Mouse (Mus musculus) neural tube, embryonic 11.5 days (tissue): ENCODE measurements around the gene B4galnt2. TPM values are rescaled to one million over a fixed set of nuclear protein-coding genes. Genes with fewer than 3 reads are reported as not detected.

ENCODE experiments used
- ATAC-seq: fragments of 200-750 bp; cut with Nextera tagmentation; 2 replicates; pipeline ENCODE4 v1.8.0; 2017; ENCODE audit warnings: moderate number of reproducible peaks, mild to moderate bottlenecking, moderate TSS enrichment, moderate library complexity; ENCODE audit not compliant: insufficient read depth, low FRiP score, low TSS enrichment
- DNase-seq: peaks from one replicate; pipeline ENCODE4 v3.0.0-alpha.2; 2015; ENCODE audit warnings: low spot score
- H3K27ac ChIP-seq: fragments of 300-500 bp; sonication (generic); 2 replicates; pipeline ENCODE4 v1.5.1; 2014; ENCODE audit warnings: low read depth, mild to moderate bottlenecking, low read length
- H3K27me3 ChIP-seq: fragments of 300-500 bp; sonication (generic); 2 replicates; pipeline ENCODE4 v1.6.1; 2014; ENCODE audit warnings: mild to moderate bottlenecking, low read length, mixed read lengths; ENCODE audit not compliant: control insufficient read depth, insufficient read depth
- H3K36me3 ChIP-seq: fragments of 300-500 bp; sonication (generic); 2 replicates; pipeline ENCODE4 v1.6.1; 2014; ENCODE audit warnings: mild to moderate bottlenecking, low read length, moderate library complexity, mixed read lengths; ENCODE audit not compliant: control insufficient read depth, insufficient read depth
- H3K4me1 ChIP-seq: fragments of 300-500 bp; sonication (generic); 2 replicates; pipeline ENCODE4 v1.6.1; 2014; ENCODE audit warnings: low read length, mixed read lengths; ENCODE audit not compliant: control insufficient read depth, insufficient read depth
- H3K4me2 ChIP-seq: fragments of 300-500 bp; sonication (generic); 2 replicates; pipeline ENCODE4 v1.6.1; 2014; ENCODE audit warnings: low read depth, mild to moderate bottlenecking, moderate library complexity
- H3K4me3 ChIP-seq: fragments of 300-500 bp; sonication (generic); 2 replicates; pipeline ENCODE4 v1.5.1; 2014; ENCODE audit warnings: low read depth, low read length
- H3K9ac ChIP-seq: fragments of 300-500 bp; sonication (generic); 2 replicates; pipeline ENCODE4 v1.6.1; 2014; ENCODE audit warnings: mild to moderate bottlenecking, low read length
- H3K9me3 ChIP-seq: fragments of 300-500 bp; sonication (generic); 2 replicates; pipeline ENCODE4 v1.6.1; 2016; ENCODE audit warnings: low read length; ENCODE audit not compliant: control insufficient read depth
- WGBS: fragments of 180-500 bp; shearing (Covaris S2); extraction: QIAGEN DNeasy Blood & Tissue Kit; methylation state at CpG from one replicate; pipeline ENCODE4 v1.1.7; 2014; 5-methylcytosine and 5-hydroxymethylcytosine counted together
- polyA plus RNA-seq: library from polyadenylated mRNA; unstranded; fragments of >200 nt; fragmentation: Nextera tagmentation; extraction: Ambion mirVana; gene quantifications from 2 replicates; pipeline ENCODE4 v1.2.1, GENCODE M21; 2014

The B4galnt2 gene
- polyA plus RNA-seq, 1 experiment from 2014 or later = not detected

DNA sequence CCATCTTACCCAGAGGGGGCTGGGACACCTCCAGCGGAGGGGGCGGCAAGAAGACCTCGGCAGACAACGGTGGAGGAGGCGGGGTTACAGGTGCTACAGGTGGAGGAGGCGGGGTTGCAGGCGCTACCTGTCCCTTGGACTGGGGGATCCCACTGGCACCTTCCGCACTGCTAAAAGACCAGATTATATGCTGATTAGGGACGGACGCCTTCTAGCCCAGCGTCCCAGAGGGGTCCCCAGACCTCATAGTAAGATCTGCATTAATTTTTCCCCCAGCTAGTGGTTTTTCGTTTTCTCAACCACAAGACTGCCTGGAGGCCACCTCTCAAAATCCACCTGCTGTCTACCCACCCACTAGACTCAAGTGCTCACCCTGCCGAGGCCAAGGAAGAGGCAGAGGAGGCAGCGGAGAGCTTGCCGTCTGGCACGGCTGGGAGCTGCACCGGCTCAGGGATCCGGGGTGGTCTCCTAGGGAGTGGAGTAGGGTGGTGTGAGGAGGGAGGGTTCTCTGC is 81.0 kb downstream of the B4galnt2 start:
- no peak overlapping the region for H3K27ac ChIP-seq
- peaks cover 4% of the 10 kb centered on the region for H3K4me1 ChIP-seq
- WGBS = 4% methylated on average over 18 of the region's 18 CpGs
- peaks cover 76% of the 10 kb centered on the region for H3K27me3 ChIP-seq
- no peaks in the 10 kb centered on the region for H3K9me3 ChIP-seq
- no peak for DNase-seq
- no peak for ATAC-seq
- no peaks in the 10 kb centered on the region for H3K36me3 ChIP-seq
- no peak overlapping the region for H3K4me3 ChIP-seq
- H3K9ac ChIP-seq = no peak overlapping the region
- no peak overlapping the region for H3K4me2 ChIP-seq

DNA sequence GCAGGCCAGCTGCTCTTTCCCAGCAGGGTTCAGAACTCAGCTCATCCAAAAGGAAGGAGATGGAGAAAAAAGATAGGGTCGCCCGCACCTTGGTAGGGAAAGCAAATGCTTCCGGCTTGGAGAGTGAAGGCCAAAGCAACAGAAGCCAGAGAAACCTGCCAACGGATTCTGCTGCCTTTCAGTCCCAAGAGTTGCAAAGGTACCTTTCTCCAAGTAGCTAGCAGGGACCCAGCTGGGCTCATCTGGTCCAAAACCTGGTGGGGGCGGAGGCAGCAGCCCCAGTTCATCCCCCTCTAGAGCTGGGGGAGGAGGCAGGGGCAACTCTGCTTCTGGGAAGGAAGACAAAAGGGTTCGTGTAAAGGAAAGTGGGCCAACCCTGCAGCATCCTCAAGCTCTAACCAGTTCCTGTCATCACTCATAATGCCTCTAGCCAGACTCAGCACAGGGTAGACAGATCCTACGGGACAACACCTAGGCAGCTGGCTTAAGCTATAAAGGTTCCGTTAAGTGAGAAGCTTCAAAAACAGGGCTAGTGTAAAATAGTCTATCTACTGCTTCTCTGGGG is 81.6 kb downstream of the B4galnt2 start:
- H3K27me3 ChIP-seq = peaks cover 81% of the 10 kb centered on the region
- DNase-seq = no peak
- no peaks in the 10 kb centered on the region for H3K9me3 ChIP-seq
- H3K4me3 ChIP-seq = no peak overlapping the region
- 22% methylated on average over 8 of the region's 8 CpGs for WGBS
- no peaks in the 10 kb centered on the region for H3K36me3 ChIP-seq
- H3K4me2 ChIP-seq = no peak overlapping the region
- no peak for ATAC-seq
- H3K27ac ChIP-seq = no peak overlapping the region
- H3K9ac ChIP-seq = no peak overlapping the region
- H3K4me1 ChIP-seq = peaks cover 4% of the 10 kb centered on the region

DNA sequence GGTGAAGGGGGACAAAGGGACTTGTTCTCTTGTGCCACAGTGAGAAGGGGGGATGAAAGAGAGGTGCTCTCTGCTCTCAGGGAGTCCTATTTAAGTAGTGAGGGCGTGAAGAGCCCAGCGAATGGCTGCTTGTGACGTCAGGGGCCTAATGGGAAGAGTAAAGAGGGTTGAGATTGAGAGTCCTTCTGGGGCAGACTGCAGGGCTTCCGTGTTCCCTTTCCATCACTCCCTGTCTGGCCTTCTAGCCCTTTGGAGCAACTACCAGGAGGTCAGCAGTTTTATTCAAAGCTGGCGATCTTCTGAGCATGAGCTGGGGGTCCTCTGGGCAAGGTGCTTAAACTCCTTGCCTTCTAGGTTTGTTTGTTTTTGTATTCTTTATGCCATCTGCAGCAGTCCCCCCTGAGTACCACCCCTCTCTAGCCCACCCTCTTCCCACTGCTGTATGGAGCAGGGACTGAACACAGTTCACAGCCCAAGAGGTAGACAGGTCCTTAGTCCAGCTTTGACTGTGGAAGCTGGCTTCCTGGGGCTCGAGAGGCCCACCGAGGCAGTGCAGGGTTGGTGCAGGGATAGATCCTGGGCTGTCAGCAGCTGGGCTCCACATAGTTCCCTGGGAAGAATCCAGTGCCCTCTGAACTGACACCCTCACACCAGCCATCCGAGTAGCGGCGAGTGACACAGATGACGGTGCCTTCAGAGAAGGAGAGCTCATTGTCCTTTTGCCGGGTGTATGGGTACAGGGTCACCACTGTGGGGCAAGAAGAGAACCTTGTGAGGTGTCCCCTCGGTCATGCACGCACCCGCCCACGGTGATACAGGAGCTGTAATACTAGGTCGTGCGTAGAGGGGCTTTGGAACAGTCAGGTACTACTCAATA is 82.3 kb downstream of the B4galnt2 start:
- H3K27ac ChIP-seq = no peak overlapping the region
- DNase-seq = no peak

DNA sequence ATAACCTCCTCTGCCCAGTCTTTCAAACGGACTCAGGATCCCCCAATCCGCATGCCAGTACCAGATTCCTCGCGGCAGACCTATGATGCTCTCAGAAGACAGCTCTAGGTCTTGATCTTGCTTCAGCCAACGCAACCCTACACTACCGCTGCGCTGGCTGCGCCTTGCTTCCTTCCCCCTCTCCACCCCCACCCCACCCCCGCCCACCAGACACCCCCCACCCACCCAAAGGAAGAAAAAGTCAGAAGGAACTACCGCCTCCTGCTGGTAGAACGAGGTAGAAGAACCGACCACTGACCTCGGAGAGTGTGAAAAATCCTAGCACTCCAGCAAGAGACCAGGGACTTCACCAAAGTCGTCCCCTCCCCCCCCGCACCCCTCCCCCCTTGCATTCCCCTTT is 83.0 kb downstream of the B4galnt2 start:
- Histone ChIP-seq H3K36me3 (no peaks in the 10 kb centered on the region), H3K9ac (no peak overlapping the region), H3K4me2 (no peak overlapping the region; the same call in 1 of the 2 replicates), H3K27me3 (peaks cover 90% of the 10 kb centered on the region), H3K4me1 (peaks cover 4% of the 10 kb centered on the region), H3K27ac (no peak overlapping the region), H3K4me3 (no peak overlapping the region), H3K9me3 (no peaks in the 10 kb centered on the region)
- WGBS = 7% methylated on average over 15 of the region's 15 CpGs
- DNase-seq = no peak
- no peak for ATAC-seq

More for the DNA sequence above, 82.3 kb downstream of the B4galnt2 start:
- no peaks in the 10 kb centered on the region for H3K9me3 ChIP-seq
- no peak overlapping the region for H3K4me2 ChIP-seq
- 36% methylated on average over 18 of the region's 18 CpGs for WGBS
- H3K4me1 ChIP-seq = peaks cover 4% of the 10 kb centered on the region
- H3K36me3 ChIP-seq = no peaks in the 10 kb centered on the region
- H3K9ac ChIP-seq = no peak overlapping the region
- peaks cover 84% of the 10 kb centered on the region for H3K27me3 ChIP-seq
- H3K4me3 ChIP-seq = no peak overlapping the region
- ATAC-seq = no peak

DNA sequence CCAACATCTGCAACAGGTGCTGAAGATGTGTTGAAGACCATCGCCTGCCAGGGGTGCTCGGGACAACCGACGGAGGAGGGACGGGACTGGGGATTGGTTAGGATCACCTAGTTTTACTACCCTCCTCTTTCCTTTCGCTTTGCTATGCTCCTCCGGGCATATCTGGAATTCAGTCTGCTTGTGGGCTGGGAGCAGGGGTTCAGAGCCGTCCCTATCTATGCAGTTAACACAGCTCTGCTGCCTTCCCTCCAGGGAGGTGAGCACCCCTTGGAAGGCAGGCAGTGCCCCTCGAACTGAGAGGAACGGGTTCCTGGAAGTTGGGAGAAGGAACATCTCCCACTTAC is 83.4 kb downstream of the B4galnt2 start:
- H3K9me3 ChIP-seq = no peaks in the 10 kb centered on the region
- H3K4me3 ChIP-seq = peak overlapping the region; percentile 21; the same call in 1 of the 2 replicates
- 6% methylated on average over 10 of the region's 10 CpGs for WGBS
- H3K27me3 ChIP-seq = peaks cover 94% of the 10 kb centered on the region
- DNase-seq (no peak), ATAC-seq (no peak)
- no peaks in the 10 kb centered on the region for H3K36me3 ChIP-seq
- H3K4me2 ChIP-seq = peak overlapping the region; percentile 22; the same call in 1 of the 2 replicates
- H3K9ac ChIP-seq = no peak overlapping the region
- H3K27ac ChIP-seq = no peak overlapping the region
- peaks cover 4% of the 10 kb centered on the region for H3K4me1 ChIP-seq

DNA sequence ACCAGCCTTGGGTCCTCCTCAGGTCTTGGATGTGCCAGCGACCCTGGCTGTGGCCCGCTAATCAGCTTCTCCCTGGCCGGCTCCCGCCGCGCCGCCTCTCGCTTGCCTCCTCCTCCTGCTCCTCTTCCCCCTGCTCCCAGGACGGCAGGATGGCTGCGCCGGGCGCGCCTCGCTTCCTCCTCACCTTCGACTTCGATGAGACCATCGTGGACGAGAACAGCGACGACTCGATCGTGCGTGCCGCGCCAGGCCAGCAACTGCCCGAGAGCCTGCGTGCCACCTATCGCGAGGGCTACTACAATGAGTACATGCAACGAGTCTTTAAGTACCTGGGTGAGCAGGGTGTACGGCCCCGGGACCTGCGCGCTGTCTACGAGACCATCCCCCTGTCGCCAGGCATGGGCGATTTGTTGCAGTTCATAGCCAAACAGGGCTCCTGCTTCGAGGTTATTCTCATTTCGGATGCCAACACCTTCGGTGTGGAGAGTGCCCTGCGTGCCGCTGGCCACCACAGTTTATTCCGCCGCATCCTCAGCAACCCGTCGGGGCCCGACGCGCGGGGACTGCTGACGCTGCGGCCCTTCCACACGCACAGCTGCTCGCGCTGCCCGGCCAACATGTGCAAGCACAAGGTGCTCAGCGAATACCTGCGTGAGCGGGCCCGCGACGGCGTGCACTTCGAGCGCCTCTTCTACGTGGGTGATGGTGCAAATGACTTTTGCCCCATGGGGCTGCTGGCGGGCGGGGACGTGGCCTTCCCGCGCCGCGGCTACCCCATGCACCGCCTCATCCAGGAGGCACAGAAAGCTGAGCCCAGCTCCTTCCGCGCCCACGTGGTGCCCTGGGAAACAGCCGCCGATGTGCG is 84.0 kb downstream of the B4galnt2 start:
- peak; percentile 47 for DNase-seq
- Histone ChIP-seq H3K4me2 (peak overlapping the region; percentile 22; the same call in 1 of the 2 replicates), H3K9ac (no peak overlapping the region; the same call in 1 of the 2 replicates), H3K27ac (no peak overlapping the region), H3K36me3 (no peaks in the 10 kb centered on the region), H3K4me3 (peak overlapping the region; percentile 21; the same call in 1 of the 2 replicates), H3K4me1 (peaks cover 4% of the 10 kb centered on the region), H3K9me3 (no peaks in the 10 kb centered on the region), H3K27me3 (peaks cover 89% of the 10 kb centered on the region)
- WGBS = 2% methylated on average over 78 of the region's 80 CpGs
- no peak for ATAC-seq

DNA sequence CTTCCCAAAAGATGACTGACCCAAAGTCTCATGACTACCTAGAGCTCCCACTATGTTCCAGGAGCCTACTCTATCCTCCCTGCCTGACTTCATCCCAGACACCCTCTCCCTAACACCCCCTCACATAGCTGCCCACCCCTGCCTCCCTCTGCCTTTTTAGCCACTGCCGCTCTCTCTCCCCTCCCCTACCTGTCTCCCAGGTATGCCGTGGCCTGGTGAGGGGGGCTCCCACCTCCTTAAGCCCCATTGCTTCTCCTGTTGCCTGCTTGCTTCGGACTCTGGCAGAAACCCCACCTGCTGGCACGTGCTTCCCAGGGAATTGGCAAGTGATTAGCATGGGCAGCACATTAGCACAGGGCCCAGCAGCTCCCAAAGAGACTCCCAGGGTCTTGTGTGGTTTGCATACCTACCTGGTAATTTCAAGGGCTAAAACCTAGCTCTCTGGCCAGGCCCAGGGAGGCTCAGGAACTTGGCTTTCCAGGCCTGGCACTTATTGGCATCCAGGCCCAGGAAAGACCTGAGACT is 85.1 kb downstream of the B4galnt2 start:
- DNase-seq = no peak
- no peak overlapping the region for H3K4me3 ChIP-seq
- no peaks in the 10 kb centered on the region for H3K36me3 ChIP-seq
- peaks cover 88% of the 10 kb centered on the region for H3K27me3 ChIP-seq
- H3K4me2 ChIP-seq = no peak overlapping the region
- ATAC-seq = no peak
- peaks cover 7% of the 10 kb centered on the region for H3K4me1 ChIP-seq
- H3K27ac ChIP-seq = no peak overlapping the region
- WGBS = 31% methylated on average over 4 of the region's 4 CpGs
- no peak overlapping the region for H3K9ac ChIP-seq
- no peaks in the 10 kb centered on the region for H3K9me3 ChIP-seq

DNA sequence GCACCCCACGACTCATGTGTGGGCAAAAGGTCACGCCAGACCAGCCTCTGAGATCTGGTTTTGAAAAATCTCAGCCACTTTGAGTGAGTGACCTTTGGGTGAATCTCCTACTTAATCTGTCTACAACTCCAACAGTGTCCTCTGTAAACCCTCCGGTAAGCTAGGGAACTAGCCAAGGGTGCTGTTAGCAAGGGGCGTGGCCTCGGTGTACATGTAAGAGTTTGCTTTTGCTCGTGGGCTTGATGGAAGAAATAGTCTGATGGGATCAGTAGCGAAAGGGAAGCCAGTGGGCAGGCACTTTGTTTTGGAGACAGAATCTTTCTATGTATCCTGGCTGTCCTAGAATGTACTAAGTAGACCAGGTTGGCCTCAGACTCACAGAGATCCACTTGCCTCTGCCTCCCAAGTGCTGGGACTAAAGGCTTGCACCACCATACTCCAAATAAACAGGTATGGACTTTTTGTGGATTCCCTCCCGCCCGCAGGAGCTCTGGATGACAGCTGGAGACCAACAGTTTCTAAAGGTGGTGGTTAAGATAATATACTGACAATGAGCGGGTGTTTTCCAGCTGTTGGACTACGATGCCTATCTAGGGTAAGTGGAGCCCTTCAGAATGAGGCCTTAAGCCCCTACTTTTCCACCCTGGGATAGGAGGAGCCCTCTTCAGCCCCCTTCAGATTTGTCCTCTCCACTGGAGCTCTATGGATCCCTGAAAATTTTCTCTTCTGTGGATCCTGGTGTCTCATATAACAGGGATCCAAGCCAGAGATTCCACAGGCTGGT is 86.3 kb downstream of the B4galnt2 start:
- Histone ChIP-seq H3K27ac (no peak overlapping the region), H3K36me3 (no peaks in the 10 kb centered on the region), H3K27me3 (peaks cover 76% of the 10 kb centered on the region), H3K4me2 (no peak overlapping the region), H3K9me3 (no peaks in the 10 kb centered on the region), H3K4me3 (no peak overlapping the region), H3K4me1 (peaks cover 10% of the 10 kb centered on the region), H3K9ac (no peak overlapping the region)
- ATAC-seq = no peak
- DNase-seq = no peak
- WGBS = 83% methylated on average over 11 of the region's 11 CpGs
